Mouse (Mus musculus) lung, embryonic 14.5 days (tissue): ENCODE measurements around the gene Serhl. TPM values are rescaled to one million over a fixed set of nuclear protein-coding genes. Genes with fewer than 3 reads are reported as not detected.
"Not testable (repeated sequence)": the region's sequence is repeated elsewhere in the genome, so short reads cannot be mapped to it uniquely, and the experiment has no call there.

Source experiments
- ATAC-seq: fragments of 200-750 bp; cut with Nextera tagmentation; 2 replicates; pipeline ENCODE4 v1.8.0; 2017; ENCODE audit warnings: mild to moderate bottlenecking, moderate TSS enrichment, moderate library complexity; ENCODE audit not compliant: insufficient read depth
- DNase-seq: peaks from one replicate; pipeline ENCODE4 v3.0.0-alpha.2; 2015
- H3K27ac ChIP-seq: fragments of 300-500 bp; sonication (generic); 2 replicates; pipeline ENCODE4 v1.5.1; 2014; ENCODE audit warnings: low read depth, mild to moderate bottlenecking, moderate library complexity
- H3K27me3 ChIP-seq: fragments of 300-500 bp; sonication (generic); 2 replicates; pipeline ENCODE4 v1.6.1; 2014; ENCODE audit warnings: low read length, control low read depth; ENCODE audit not compliant: insufficient read depth
- H3K36me3 ChIP-seq: fragments of 300-500 bp; sonication (generic); 2 replicates; pipeline ENCODE4 v1.6.1; 2014; ENCODE audit warnings: control low read depth; ENCODE audit not compliant: insufficient read depth
- H3K4me1 ChIP-seq: fragments of 300-500 bp; sonication (generic); 2 replicates; pipeline ENCODE4 v1.6.1; 2014; ENCODE audit warnings: antibody characterized with exemption, control low read depth; ENCODE audit not compliant: insufficient read depth
- H3K4me2 ChIP-seq: fragments of 300-500 bp; sonication (generic); 2 replicates; pipeline ENCODE4 v1.6.1; 2014; ENCODE audit warnings: mild to moderate bottlenecking
- H3K4me3 ChIP-seq: fragments of 300-500 bp; sonication (generic); 2 replicates; pipeline ENCODE4 v1.5.1; 2014; ENCODE audit warnings: low read depth, low read length
- H3K9ac ChIP-seq: fragments of 300-500 bp; sonication (generic); 2 replicates; pipeline ENCODE4 v1.6.1; 2014
- H3K9me3 ChIP-seq: fragments of 300-500 bp; sonication (generic); 2 replicates; pipeline ENCODE4 v1.6.1; 2016; ENCODE audit warnings: low read depth, low read length, control low read depth
- CTCF ChIP-seq: IDR thresholded peaks from 2 replicates; pipeline ENCODE4 v1.5.1; 2016; ENCODE audit warnings: antibody characterized with exemption, low read depth
- WGBS: fragments of 180-500 bp; shearing (Covaris S2); extraction: QIAGEN DNeasy Blood & Tissue Kit; methylation state at CpG from one replicate; pipeline ENCODE4 v1.1.7; 2014; 5-methylcytosine and 5-hydroxymethylcytosine counted together
- polyA plus RNA-seq: library from polyadenylated mRNA; unstranded; fragments of >200 nt; fragmentation: Nextera tagmentation; extraction: Ambion mirVana; gene quantifications from 2 replicates; pipeline ENCODE4 v1.2.1, GENCODE M21; 2014

The Serhl gene
- polyA plus RNA-seq = 60.6 and 68.1 TPM in 2 replicates

DNA sequence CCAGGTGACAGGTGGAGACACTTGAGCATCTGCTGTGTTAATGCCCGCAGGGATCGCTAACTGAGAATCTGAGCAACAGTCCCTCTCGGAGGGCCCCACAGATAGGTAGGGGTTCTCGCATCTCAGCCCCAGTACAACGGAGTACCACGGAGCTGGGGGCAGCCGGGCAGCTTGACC, at the start of gene Serhl:
Serhl (plus strand) TSS at position 78 of the 177 bp plus-strand sequence.
- peaks cover 14% of the 10 kb centered on the region for H3K27me3 ChIP-seq
- H3K4me2 ChIP-seq = no peak within 1 kb of the TSS
- DNase-seq = no peak
- TF ChIP-seq CTCF = no peak
- H3K9me3 ChIP-seq = no peaks in the 10 kb centered on the region
- no peak within 1 kb of the TSS for H3K9ac ChIP-seq
- ATAC-seq = no peak
- no peak within 1 kb of the TSS for H3K4me3 ChIP-seq
- H3K27ac ChIP-seq = no peak within 1 kb of the TSS
- 15% methylated on average over 7 of the region's 7 CpGs for WGBS
- H3K4me1 ChIP-seq = no peaks in the 10 kb centered on the region
- no peaks in the 10 kb centered on the region for H3K36me3 ChIP-seq

DNA sequence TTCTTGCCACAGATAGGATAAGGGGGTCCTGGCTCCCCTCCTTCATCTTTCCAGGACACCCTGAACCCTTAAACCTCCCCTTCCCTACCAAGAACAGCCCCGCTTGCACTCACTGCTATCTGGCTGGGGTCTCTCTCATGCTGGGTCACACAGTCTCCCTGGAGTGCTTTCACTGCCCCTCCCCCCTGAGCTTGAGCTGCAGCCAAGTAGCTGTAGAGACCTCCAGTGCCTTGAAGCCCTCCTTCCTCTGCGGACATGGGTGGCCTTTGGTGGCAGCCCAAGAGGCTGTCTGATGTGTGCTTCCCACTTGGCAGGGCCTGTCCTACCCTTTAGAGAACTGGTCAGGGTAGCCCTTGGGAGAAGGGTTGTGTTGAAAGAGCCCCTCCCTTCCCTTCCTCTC, 49.1 kb upstream of the Serhl start:
- Histone ChIP-seq H3K9ac (no peak overlapping the region), H3K27me3 (peaks cover 4% of the 10 kb centered on the region; the same call in 1 of the 2 replicates), H3K9me3 (no peaks in the 10 kb centered on the region), H3K36me3 (no peaks in the 10 kb centered on the region), H3K4me3 (no peak overlapping the region), H3K27ac (no peak overlapping the region), H3K4me1 (peaks cover 22% of the 10 kb centered on the region), H3K4me2 (no peak overlapping the region)
- WGBS = 22% methylated on average over 2 of the region's 2 CpGs
- no peak for TF ChIP-seq CTCF
- DNase-seq (peak; percentile 79), ATAC-seq (peak; percentile 28; the same call in 1 of the 2 replicates)

DNA sequence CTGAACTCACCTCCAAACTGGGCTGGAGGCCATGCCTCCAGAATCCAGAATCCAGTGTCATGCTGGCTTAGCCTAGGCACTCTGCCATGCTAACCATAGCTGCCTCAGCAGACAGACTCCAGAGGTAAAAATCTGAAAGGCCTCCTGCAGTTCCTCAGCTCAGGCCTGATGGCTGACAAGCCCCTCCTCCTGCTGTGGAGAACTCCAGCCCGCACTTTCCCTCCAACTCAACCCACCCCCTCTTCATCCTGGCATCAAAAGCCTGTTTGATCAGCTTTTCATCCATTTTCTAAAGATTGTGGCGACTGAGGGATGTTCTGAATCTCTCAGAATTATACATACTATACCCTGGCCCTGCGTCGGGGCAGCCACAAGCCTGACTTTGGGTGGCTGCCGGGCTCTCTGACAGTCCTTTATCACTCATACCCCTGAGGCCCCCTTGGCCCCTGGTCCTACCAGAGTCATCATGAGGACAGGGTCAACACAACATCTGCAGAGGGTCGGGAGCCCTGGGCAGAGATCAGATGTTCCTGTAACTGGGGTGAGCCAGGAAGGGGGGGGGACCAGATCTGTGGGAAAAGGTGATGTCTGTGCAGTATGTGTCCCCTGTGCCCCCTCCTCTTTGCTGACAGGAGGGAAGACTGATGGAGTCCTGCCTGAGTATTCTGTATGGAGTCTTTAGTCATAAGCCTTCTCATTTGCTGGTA, 46.5 kb upstream of the Serhl start:
- H3K4me2 ChIP-seq = peak overlapping the region; percentile 25
- TF ChIP-seq CTCF = no peak
- H3K4me1 ChIP-seq = peaks cover 21% of the 10 kb centered on the region
- no peaks in the 10 kb centered on the region for H3K27me3 ChIP-seq
- H3K4me3 ChIP-seq = no peak overlapping the region
- peaks cover 6% of the 10 kb centered on the region; the same call in 1 of the 2 replicates for H3K9me3 ChIP-seq
- WGBS = 9% methylated on average over 6 of the region's 6 CpGs
- DNase-seq (peak; percentile 64), ATAC-seq (peak; percentile 26; the same call in 1 of the 2 replicates)
- H3K9ac ChIP-seq = no peak overlapping the region
- no peak overlapping the region for H3K27ac ChIP-seq
- no peaks in the 10 kb centered on the region for H3K36me3 ChIP-seq

DNA sequence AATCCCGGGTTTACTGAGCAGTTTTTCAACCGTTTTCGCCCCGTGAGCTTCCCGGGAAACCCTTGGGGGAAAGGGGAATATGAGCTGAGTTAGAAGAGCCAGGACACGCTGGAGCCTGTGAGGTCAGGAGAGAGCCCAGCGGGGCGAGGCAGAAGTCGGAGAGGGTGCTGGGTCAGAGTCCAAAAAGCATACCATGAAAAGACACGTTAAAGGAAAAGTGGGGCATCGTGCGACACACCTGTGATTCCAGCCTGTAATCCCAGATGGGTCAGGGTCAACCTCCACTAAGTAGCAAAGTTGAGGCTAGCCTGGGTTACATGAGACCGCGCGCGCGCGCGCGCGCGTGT, 46.0 kb upstream of the Serhl start:
- no peak for ATAC-seq
- 57% methylated on average over 22 of the region's 22 CpGs for WGBS
- no peaks in the 10 kb centered on the region for H3K27me3 ChIP-seq
- TF ChIP-seq CTCF = no peak
- H3K27ac ChIP-seq = no peak overlapping the region
- DNase-seq = no peak
- H3K4me1 ChIP-seq = peaks cover 20% of the 10 kb centered on the region
- H3K9me3 ChIP-seq = peaks cover 6% of the 10 kb centered on the region; the same call in 1 of the 2 replicates
- no peak overlapping the region for H3K4me3 ChIP-seq
- no peak overlapping the region for H3K9ac ChIP-seq
- H3K4me2 ChIP-seq = peak overlapping the region; percentile 25; the same call in 1 of the 2 replicates
- H3K36me3 ChIP-seq = no peaks in the 10 kb centered on the region

DNA sequence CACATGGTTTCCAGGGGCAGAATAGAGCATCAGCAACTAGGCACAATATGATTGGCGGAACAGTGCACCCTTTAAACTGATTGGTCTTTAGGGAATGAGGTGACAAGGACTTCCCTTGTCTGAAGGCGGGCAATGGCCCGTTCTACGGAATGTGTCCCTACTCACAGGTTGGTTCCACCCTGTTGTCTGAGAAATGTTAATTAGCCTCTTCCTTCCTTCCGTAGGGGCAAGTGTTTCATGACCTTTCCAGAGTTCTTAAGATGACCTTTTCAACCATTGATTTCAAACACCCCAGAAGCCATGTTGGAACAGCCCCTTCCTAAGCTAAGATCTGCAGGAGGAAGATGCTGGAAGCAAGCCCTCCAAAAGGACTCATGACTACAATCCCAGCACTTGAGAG, 43.7 kb upstream of the Serhl start:
- not testable (repeated sequence) for H3K4me2 ChIP-seq, H3K27me3 ChIP-seq, H3K9ac ChIP-seq, H3K9me3 ChIP-seq, ATAC-seq, H3K4me3 ChIP-seq, H3K27ac ChIP-seq, H3K36me3 ChIP-seq, DNase-seq
- WGBS = 92% methylated on average over 5 of the region's 5 CpGs
- peaks cover 14% of the 10 kb centered on the region for H3K4me1 ChIP-seq

DNA sequence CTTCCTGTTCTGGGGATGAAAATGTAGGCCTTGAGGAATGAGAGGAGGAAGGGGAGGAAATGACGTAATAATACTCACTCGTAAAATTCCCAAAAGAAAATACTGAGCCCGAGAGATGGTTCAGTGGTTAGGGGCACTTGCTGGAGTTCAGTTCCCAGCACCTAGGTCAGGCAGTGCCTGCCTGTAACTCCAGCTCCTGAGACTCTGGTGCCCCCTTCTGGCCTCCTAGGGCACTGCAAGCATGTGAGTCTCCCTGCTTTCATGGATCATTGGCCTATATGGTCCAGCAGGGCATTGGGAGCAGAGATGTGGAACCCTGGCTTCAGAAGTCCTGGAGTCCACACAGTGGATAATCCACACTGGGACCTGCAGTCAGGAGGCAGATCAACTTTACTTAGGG, 43.0 kb upstream of the Serhl start:
- no peak for ATAC-seq
- Histone ChIP-seq H3K27ac (no peak overlapping the region), H3K4me2 (no peak overlapping the region), H3K4me3 (no peak overlapping the region), H3K9me3 (peaks cover 6% of the 10 kb centered on the region; the same call in 1 of the 2 replicates), H3K9ac (no peak overlapping the region), H3K36me3 (no peaks in the 10 kb centered on the region), H3K4me1 (peaks cover 13% of the 10 kb centered on the region), H3K27me3 (no peaks in the 10 kb centered on the region)
- 92% methylated on average over 3 of the region's 3 CpGs for WGBS
- TF ChIP-seq CTCF = peak; percentile 59
- DNase-seq = no peak

DNA sequence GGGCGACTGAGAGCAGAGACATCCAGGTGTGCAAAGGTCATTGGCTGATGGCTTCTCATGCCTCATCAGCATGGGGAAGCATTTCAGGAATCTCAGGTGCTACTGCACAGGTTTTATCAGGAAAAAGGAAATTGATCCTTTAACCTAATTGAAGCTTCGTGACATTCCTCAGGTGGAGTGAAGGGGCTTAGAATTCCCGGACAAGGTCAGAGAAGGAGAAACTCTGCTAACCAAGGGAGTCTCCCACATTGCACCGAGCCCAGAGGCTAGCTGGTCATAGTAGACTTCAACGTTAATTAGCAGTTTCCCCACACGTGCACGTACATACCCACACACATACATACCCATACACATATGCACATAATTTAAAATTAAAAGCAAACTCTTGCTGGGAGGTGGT, 42.6 kb upstream of the Serhl start:
- no peak for TF ChIP-seq CTCF
- 69% methylated on average over 7 of the region's 7 CpGs for WGBS
- peaks cover 13% of the 10 kb centered on the region for H3K4me1 ChIP-seq
- peaks cover 6% of the 10 kb centered on the region; the same call in 1 of the 2 replicates for H3K9me3 ChIP-seq
- H3K4me2 ChIP-seq = no peak overlapping the region
- no peak overlapping the region for H3K9ac ChIP-seq
- ATAC-seq (no peak), DNase-seq (no peak)
- H3K27me3 ChIP-seq = no peaks in the 10 kb centered on the region
- H3K27ac ChIP-seq = no peak overlapping the region
- no peaks in the 10 kb centered on the region for H3K36me3 ChIP-seq
- H3K4me3 ChIP-seq = no peak overlapping the region
